11 mouse cellular contexts compared by ENCODE assay signal in genomic region chr8:72587806-72588205, GRCm38 (mm10). TPM values are rescaled to one million over a fixed set of nuclear protein-coding genes. Genes with fewer than 3 reads are reported as not detected.
DNase-seq lines count a peak whose midpoint lies in the region; ATAC-seq and TF ChIP-seq lines count a peak whose summit lies in the region.
"Had no signal": no experiment of that assay in that cellular context is flagged by ENCODE, and none has a peak within 500 bp of the region (broad histone marks: within the 10 kb centered on the region; RNA-seq: fewer than 3 reads in every experiment).

No protein-coding gene starts in this region.

- intact Hi-C loops in left cerebral cortex, adult 2 months (cut with DNase I) = no loop called here

- no peak overlapping the region for H3K9ac ChIP-seq in liver, embryonic 11.5 days (ENCODE audit: low read depth, low read length)
- no peak overlapping the region for H3K9ac ChIP-seq in midbrain, embryonic 11.5 days (ENCODE audit: low read length)
- H3K9ac ChIP-seq: embryonic facial prominence, embryonic 12.5 days; limb, embryonic 12.5 days had no signal

- H3K9me3 ChIP-seq in liver, embryonic 11.5 days (ENCODE audit: control insufficient read depth, low read length) = no peaks in the 10 kb centered on the region
- H3K9me3 ChIP-seq in midbrain, embryonic 11.5 days (ENCODE audit: control insufficient read depth, low read length) = no peaks in the 10 kb centered on the region
- H3K9me3 ChIP-seq: embryonic facial prominence, embryonic 12.5 days; limb, embryonic 12.5 days had no signal

- H3K4me3 ChIP-seq in left cerebral cortex, adult 2 months = no peak overlapping the region
- H3K4me3 ChIP-seq in liver, embryonic 11.5 days (ENCODE audit: low read depth, low read length) = no peak overlapping the region
- no peak overlapping the region for H3K4me3 ChIP-seq in midbrain, embryonic 11.5 days (ENCODE audit: low read depth, low read length)
- H3K4me3 ChIP-seq: embryonic facial prominence, embryonic 12.5 days; limb, embryonic 12.5 days had no signal

- no peaks in the 10 kb centered on the region for H3K36me3 ChIP-seq in liver, embryonic 11.5 days (ENCODE audit: control insufficient read depth, insufficient read depth, low read length)
- H3K36me3 ChIP-seq in midbrain, embryonic 11.5 days (ENCODE audit: control insufficient read depth, insufficient read depth, low read length) = no peaks in the 10 kb centered on the region
- H3K36me3 ChIP-seq: embryonic facial prominence, embryonic 12.5 days; limb, embryonic 12.5 days had no signal

- H3K27ac ChIP-seq in left cerebral cortex, adult 2 months = peak overlapping the region; percentile 86
- no peak overlapping the region for H3K27ac ChIP-seq in liver, embryonic 11.5 days (ENCODE audit: low read depth, low read length)
- no peak overlapping the region for H3K27ac ChIP-seq in midbrain, embryonic 11.5 days (ENCODE audit: low read depth, low read length)
- H3K27ac ChIP-seq: embryonic facial prominence, embryonic 12.5 days; limb, embryonic 12.5 days had no signal

- H3K4me1 ChIP-seq in liver, embryonic 11.5 days (replicated peaks; ENCODE audit: control insufficient read depth, insufficient read depth, low read length) = no peaks in the 10 kb centered on the region
- H3K4me1 ChIP-seq in midbrain, embryonic 11.5 days (ENCODE audit: control insufficient read depth, insufficient read depth, low read length) = no peaks in the 10 kb centered on the region
- H3K4me1 ChIP-seq: embryonic facial prominence, embryonic 12.5 days; limb, embryonic 12.5 days had no signal

- no peak for ATAC-seq in liver, embryonic 11.5 days (replicated peaks; ENCODE audit: low FRiP score)
- ATAC-seq in midbrain, embryonic 11.5 days (ENCODE audit: low FRiP score) = no peak

- 69% methylated on average over 6 of the region's 6 CpGs for WGBS in liver, embryonic 11.5 days
- 68% methylated on average over 6 of the region's 6 CpGs for WGBS in midbrain, embryonic 11.5 days

- DNase-seq in left cerebral cortex, adult 2 months (ENCODE audit: extremely low spot score in 1 of 2, low spot score in 2 of 2) = no peak
- DNase-seq in left cerebral cortex, adult 9 months (ENCODE audit: low spot score in 2 of 2) = no peak
- peak; percentile 42 for DNase-seq in cerebellum, adult 9-11 months
- DNase-seq in gastrocnemius, postnatal 10 days = peak; percentile 75
- DNase-seq in heart, postnatal 4 days = peak; percentile 85
- no peak for DNase-seq in liver, embryonic 11.5 days (ENCODE audit: low spot score)
- DNase-seq in layer of hippocampus, adult 9-10 months (ENCODE audit: low spot score) = no peak
- DNase-seq in midbrain, embryonic 11.5 days (ENCODE audit: low spot score, missing footprints) = no peak
- DNase-seq: adrenal gland, postnatal 25 days had no signal

- TF ChIP-seq CTCF in left cerebral cortex, adult 2 months (IDR thresholded peaks at IDR 0.05) = no peak

- H3K27me3 ChIP-seq in liver, embryonic 11.5 days (replicated peaks; ENCODE audit: control insufficient read depth, insufficient read depth, low read length) = no peaks in the 10 kb centered on the region
- H3K27me3 ChIP-seq in midbrain, embryonic 11.5 days (ENCODE audit: control insufficient read depth, insufficient read depth, low read length) = no peaks in the 10 kb centered on the region
- H3K27me3 ChIP-seq: embryonic facial prominence, embryonic 12.5 days; limb, embryonic 12.5 days had no signal

- no peak overlapping the region for H3K4me2 ChIP-seq in liver, embryonic 11.5 days
- H3K4me2 ChIP-seq in midbrain, embryonic 11.5 days = no peak overlapping the region
- H3K4me2 ChIP-seq: embryonic facial prominence, embryonic 12.5 days; limb, embryonic 12.5 days had no signal

RNA-seq across cellular contexts. Expression of gene Tmem38a, which starts 16.0 kb away (rescaled TPM):
- 100 to 1,000 TPM; 103 to 108 TPM for total RNA-seq in left cerebral cortex, adult 2 months (2021)
- total RNA-seq in gastrocnemius, postnatal 10 days (2021) = 100 to 1,000 TPM; 824 to 997 TPM
- total RNA-seq in heart, postnatal 4 days (2021) = 100 to 1,000 TPM; 213 to 221 TPM
- polyA plus RNA-seq in liver, embryonic 11.5 days (2014; fragmentation: Nextera tagmentation; extraction: Ambion mirVana) = 4.4 and 4.6 TPM in 2 replicates
- 9.1 and 11.4 TPM in 2 replicates for polyA plus RNA-seq in midbrain, embryonic 11.5 days (2014; fragmentation: Nextera tagmentation; extraction: Ambion mirVana)

RNA-seq across cellular contexts. Expression of gene Smim7, which starts 16.9 kb away (rescaled TPM):
- 100 to 1,000 TPM; 113 to 114 TPM for total RNA-seq in left cerebral cortex, adult 2 months (2021)
- 100 to 1,000 TPM in 1 of 2 experiments, 10 to 100 TPM in 1; 89.9 to 102 TPM for total RNA-seq in gastrocnemius, postnatal 10 days (2021)
- total RNA-seq in heart, postnatal 4 days (2021) = 100 to 1,000 TPM; 120 to 130 TPM
- 77.9 and 78.0 TPM in 2 replicates for polyA plus RNA-seq in liver, embryonic 11.5 days (2014; fragmentation: Nextera tagmentation; extraction: Ambion mirVana)
- polyA plus RNA-seq in midbrain, embryonic 11.5 days (2014; fragmentation: Nextera tagmentation; extraction: Ambion mirVana) = 117 and 121 TPM in 2 replicates

RNA-seq across cellular contexts. Expression of gene Med26, which starts 39.7 kb away (rescaled TPM):
- 10 to 100 TPM; 11.1 to 11.3 TPM for total RNA-seq in left cerebral cortex, adult 2 months (2021)
- 1 to 10 TPM; 7.0 to 9.3 TPM for total RNA-seq in gastrocnemius, postnatal 10 days (2021)
- 1 to 10 TPM; 8.6 TPM for total RNA-seq in heart, postnatal 4 days (2021)
- 16.4 and 17.7 TPM in 2 replicates for polyA plus RNA-seq in liver, embryonic 11.5 days (2014; fragmentation: Nextera tagmentation; extraction: Ambion mirVana)
- 11.0 and 13.6 TPM in 2 replicates for polyA plus RNA-seq in midbrain, embryonic 11.5 days (2014; fragmentation: Nextera tagmentation; extraction: Ambion mirVana)

RNA-seq across cellular contexts. Expression of gene Nwd1, which starts 58.7 kb away (rescaled TPM):
- total RNA-seq in left cerebral cortex, adult 2 months (2021) = 10 to 100 TPM; 46.1 to 46.9 TPM
- total RNA-seq in gastrocnemius, postnatal 10 days (2021) = 1 to 10 TPM; 1.0 to 1.2 TPM
- 1 to 10 TPM; 2.1 to 2.4 TPM for total RNA-seq in heart, postnatal 4 days (2021)
- not detected in 2 replicates for polyA plus RNA-seq in liver, embryonic 11.5 days (2014; fragmentation: Nextera tagmentation; extraction: Ambion mirVana)
- 0.03 and 0.07 TPM in 2 replicates for polyA plus RNA-seq in midbrain, embryonic 11.5 days (2014; fragmentation: Nextera tagmentation; extraction: Ambion mirVana)
- polyA plus RNA-seq: limb, embryonic 12.5 days had no signal

Comparison
In these comparisons a context has a peak if more than half of its experiments do, and no peak if none do; other contexts are left out.
1. DNase-seq: peak in cerebellum, adult 9-11 months (single experiment), gastrocnemius, postnatal 10 days (single experiment) and heart, postnatal 4 days (single experiment); none in left cerebral cortex, adult 2 months (0 of 2), left cerebral cortex, adult 9 months (0 of 2), liver, embryonic 11.5 days (single experiment), layer of hippocampus, adult 9-10 months (single experiment) and midbrain, embryonic 11.5 days (single experiment).